Mouse (Mus musculus) myocyte (in vitro differentiated cells): ENCODE results near the gene Srgap3. TPM values are rescaled to one million over a fixed set of nuclear protein-coding genes. Genes with fewer than 3 reads are reported as not detected.

Source experiments
- H3K27me3 ChIP-seq: one replicate; pipeline ENCODE4 v1.6.1; 2011; ENCODE audit not compliant: control insufficient read depth, insufficient read depth, insufficient read length
- H3K36me3 ChIP-seq: one replicate; pipeline ENCODE4 v1.6.1; 2011; ENCODE audit not compliant: control insufficient read depth, insufficient read depth
- H3K4me2 ChIP-seq: one replicate; pipeline ENCODE4 v1.6.1; 2011; ENCODE audit warnings: low read depth, control low read depth
- H3K4me3 ChIP-seq: one replicate; pipeline ENCODE4 v1.5.1; 2011; ENCODE audit warnings: mild to moderate bottlenecking, control low read depth, moderate library complexity
- H3K79me2 ChIP-seq: one replicate; pipeline ENCODE4 v1.6.1; 2011; ENCODE audit not compliant: control insufficient read depth, insufficient read depth
- H3ac ChIP-seq: one replicate; pipeline ENCODE4 v1.6.1; 2011; ENCODE audit not compliant: control insufficient read depth, insufficient read length
- CEBPB ChIP-seq: IDR thresholded peaks from 2 replicates; pipeline ENCODE4 v1.6.1; 2011; ENCODE audit warnings: mild to moderate bottlenecking, moderate library complexity; ENCODE audit not compliant: poor library complexity, insufficient read depth, severe bottlenecking
- E2F4 ChIP-seq: IDR thresholded peaks from one replicate; pipeline ENCODE4 v1.6.1; 2011; ENCODE audit warnings: mild to moderate bottlenecking, control low read depth, moderate library complexity; ENCODE audit not compliant: insufficient read depth
- MAX ChIP-seq: IDR thresholded peaks from one replicate; pipeline ENCODE4 v1.6.1; 2011; ENCODE audit warnings: low read depth, mild to moderate bottlenecking, control low read depth
- MYOD1 ChIP-seq, 3 experiments: IDR thresholded peaks; one replicate each; pipeline ENCODE4 v1.6.1; 2011; ENCODE audit warnings: control low read depth in 2 of 3, low read depth in 2 of 3, mild to moderate bottlenecking in 2 of 3, moderate library complexity in 1 of 3; ENCODE audit not compliant: insufficient read length in 2 of 3, control insufficient read depth in 1 of 3
- MYOG ChIP-seq, 3 experiments: IDR thresholded peaks; one replicate each; pipeline ENCODE4 v1.6.1; 2011; ENCODE audit warnings: control low read depth in 2 of 3, low read depth in 2 of 3, mild to moderate bottlenecking in 2 of 3; ENCODE audit not compliant: insufficient read length in 2 of 3, control insufficient read depth in 1 of 3, insufficient read depth in 1 of 3
- POLR2A ChIP-seq: IDR thresholded peaks from one replicate; pipeline ENCODE4 v1.6.1; 2011; ENCODE audit warnings: low read depth, mild to moderate bottlenecking, control low read depth, moderate library complexity; ENCODE audit not compliant: insufficient read length
- POLR2AphosphoS2 ChIP-seq: IDR thresholded peaks from one replicate; pipeline ENCODE4 v1.6.1; 2011; ENCODE audit warnings: low read depth, control low read depth; ENCODE audit not compliant: insufficient read length
- REST ChIP-seq: IDR thresholded peaks from one replicate; pipeline ENCODE4 v1.6.1; 2011; ENCODE audit warnings: mild to moderate bottlenecking, control low read depth, moderate library complexity; ENCODE audit not compliant: insufficient read depth, insufficient read length
- SRF ChIP-seq: IDR thresholded peaks from one replicate; pipeline ENCODE4 v1.6.1; 2011; ENCODE audit warnings: low read depth; ENCODE audit not compliant: control insufficient read depth, insufficient read length
- TCF12 ChIP-seq: IDR thresholded peaks from one replicate; pipeline ENCODE4 v1.6.1; 2011; ENCODE audit warnings: mild to moderate bottlenecking, control low read depth; ENCODE audit not compliant: poor library complexity, insufficient read depth, severe bottlenecking
- TCF3 ChIP-seq: IDR thresholded peaks from one replicate; pipeline ENCODE4 v1.6.1; 2011; ENCODE audit warnings: low read depth, control low read depth; ENCODE audit not compliant: insufficient read length
- USF1 ChIP-seq: IDR thresholded peaks from one replicate; pipeline ENCODE4 v1.6.1; 2011; ENCODE audit warnings: low read depth, mild to moderate bottlenecking, control low read depth, moderate library complexity
- polyA plus RNA-seq: library from polyadenylated mRNA; unstranded; fragments of >200 nt; fragmentation: generic; extraction: Trizol; gene quantifications from one replicate; pipeline ENCODE4 v1.2.1, GENCODE M21; 2012; ENCODE audit warnings: missing spikeins

Srgap3 gene
- polyA plus RNA-seq, 1 experiment, result 6.9 TPM

- Histone ChIP-seq H3K4me3 (no peak overlapping the region), H3ac (no peak overlapping the region), H3K27me3 (no peaks in the 10 kb centered on the region), H3K79me2 (no peaks in the 10 kb centered on the region), H3K4me2 (no peak overlapping the region), H3K36me3 (no peaks in the 10 kb centered on the region)
- TF ChIP-seq E2F4 (no peak), USF1 (no peak), CEBPB (no peak), MYOD1 (IDR thresholded peaks at IDR 0.05; ENCODE audit: control insufficient read depth in 1 of 3, insufficient read length in 2 of 3, low read depth in 2 of 3) (no peak), MAX (no peak)
These were observed 208.1 kb downstream of the Srgap3 start for GRCm38 (mm10) chr6:112738924-112739323.

GRCm38 (mm10) chr6:112736471-112736870 is 210.6 kb downstream of the Srgap3 start:
- H3ac ChIP-seq, result no peak overlapping the region
- H3K79me2 ChIP-seq, result no peaks in the 10 kb centered on the region
- H3K4me2 ChIP-seq, result no peak overlapping the region
- no peak for TF ChIP-seq REST
- TF ChIP-seq TCF12, result no peak
- no peak for TF ChIP-seq MAX
- TF ChIP-seq TCF3, result no peak
- no peak for TF ChIP-seq MYOG (IDR thresholded peaks at IDR 0.05; ENCODE audit: control insufficient read depth in 1 of 3, insufficient read depth in 1 of 3, insufficient read length in 2 of 3, low read depth in 2 of 3)
- TF ChIP-seq POLR2AphosphoS2, result no peak
- no peak for TF ChIP-seq POLR2A
- TF ChIP-seq CEBPB, result no peak
- TF ChIP-seq SRF, result no peak
- H3K36me3 ChIP-seq, result no peaks in the 10 kb centered on the region
- no peaks in the 10 kb centered on the region for H3K27me3 ChIP-seq
- H3K4me3 ChIP-seq, result no peak overlapping the region

- H3ac ChIP-seq, result no peak overlapping the region
- no peak overlapping the region for H3K4me3 ChIP-seq
- H3K36me3 ChIP-seq, result peaks cover 5% of the 10 kb centered on the region
- TF ChIP-seq MYOG (IDR thresholded peaks at IDR 0.05; ENCODE audit: control insufficient read depth in 1 of 3, insufficient read depth in 1 of 3, insufficient read length in 2 of 3, low read depth in 2 of 3) (no peak), MAX (no peak), USF1 (no peak), TCF12 (no peak), SRF (no peak), REST (no peak), CEBPB (no peak), TCF3 (no peak), POLR2AphosphoS2 (no peak), E2F4 (no peak), POLR2A (no peak), MYOD1 (IDR thresholded peaks at IDR 0.05; ENCODE audit: control insufficient read depth in 1 of 3, insufficient read length in 2 of 3, low read depth in 2 of 3) (no peak)
- no peak overlapping the region for H3K4me2 ChIP-seq
- no peaks in the 10 kb centered on the region for H3K79me2 ChIP-seq
- H3K27me3 ChIP-seq, result no peaks in the 10 kb centered on the region
These were observed 212.0 kb downstream of the Srgap3 start for GRCm38 (mm10) chr6:112735054-112735453.

DNA sequence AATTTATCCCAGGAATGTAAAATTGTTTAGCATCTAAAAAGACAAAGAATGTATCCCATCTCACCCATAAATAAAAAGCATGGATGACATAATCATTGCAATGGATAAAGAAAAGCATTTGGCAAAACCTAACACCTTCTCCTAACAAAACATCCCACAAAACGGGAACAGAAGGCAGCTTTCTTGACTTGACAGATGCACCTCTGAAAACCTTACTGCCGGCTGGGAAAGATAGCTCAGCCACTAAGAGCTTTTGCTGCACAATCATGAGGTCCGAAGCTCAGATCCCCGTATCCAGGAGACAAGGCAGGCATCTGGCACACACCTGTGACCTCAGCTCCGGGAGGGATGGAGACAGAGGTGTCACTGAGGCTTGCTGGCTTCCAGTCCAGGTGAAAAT is 213.1 kb downstream of the Srgap3 start:
- peaks cover 5% of the 10 kb centered on the region for H3K36me3 ChIP-seq
- no peak overlapping the region for H3K4me2 ChIP-seq
- H3K27me3 ChIP-seq, result no peaks in the 10 kb centered on the region
- H3ac ChIP-seq, result no peak overlapping the region
- H3K4me3 ChIP-seq, result no peak overlapping the region
- no peaks in the 10 kb centered on the region for H3K79me2 ChIP-seq
- TF ChIP-seq POLR2AphosphoS2 (no peak), TCF3 (no peak), TCF12 (no peak), E2F4 (no peak), MYOG (IDR thresholded peaks at IDR 0.05; ENCODE audit: control insufficient read depth in 1 of 3, insufficient read depth in 1 of 3, insufficient read length in 2 of 3, low read depth in 2 of 3) (no peak), REST (no peak), SRF (no peak), MYOD1 (IDR thresholded peaks at IDR 0.05; ENCODE audit: control insufficient read depth in 1 of 3, insufficient read length in 2 of 3, low read depth in 2 of 3) (no peak), MAX (no peak), CEBPB (no peak), POLR2A (no peak), USF1 (no peak)

DNA sequence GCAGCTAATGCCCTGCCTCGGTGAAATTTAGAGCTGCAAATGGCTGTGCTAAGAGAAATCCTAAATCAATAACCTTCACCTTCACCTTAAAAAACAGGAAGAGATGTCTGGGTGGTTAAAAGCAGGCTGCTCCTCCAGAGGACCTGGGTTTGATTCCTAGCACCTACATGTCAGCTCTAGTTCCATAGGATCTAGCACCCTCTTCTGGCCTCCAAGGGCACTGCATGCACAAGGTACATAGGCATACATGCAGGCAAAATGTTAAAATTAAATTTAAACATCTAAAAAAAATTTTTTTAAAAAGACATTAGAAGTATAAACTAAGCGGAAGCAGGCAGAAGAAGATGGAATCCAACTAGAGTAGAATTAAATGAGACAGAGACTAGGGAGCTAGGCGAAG is 214.6 kb downstream of the Srgap3 start:
- Histone ChIP-seq H3K27me3 (no peaks in the 10 kb centered on the region), H3ac (no peak overlapping the region), H3K4me2 (no peak overlapping the region), H3K79me2 (no peaks in the 10 kb centered on the region), H3K4me3 (no peak overlapping the region), H3K36me3 (peaks cover 5% of the 10 kb centered on the region)
- TF ChIP-seq USF1 (no peak), TCF3 (no peak), POLR2AphosphoS2 (no peak), SRF (no peak), MAX (no peak), MYOD1 (IDR thresholded peaks at IDR 0.05; ENCODE audit: control insufficient read depth in 1 of 3, insufficient read length in 2 of 3, low read depth in 2 of 3) (no peak), MYOG (IDR thresholded peaks at IDR 0.05; ENCODE audit: control insufficient read depth in 1 of 3, insufficient read depth in 1 of 3, insufficient read length in 2 of 3, low read depth in 2 of 3) (no peak), POLR2A (no peak), CEBPB (no peak), TCF12 (no peak), REST (no peak)
